Mouse (Mus musculus): ENCODE results near the gene Cygb. TPM values are rescaled to one million over a fixed set of nuclear protein-coding genes. Genes with fewer than 3 reads are reported as not detected.
"Not testable (repeated sequence)": the region's sequence is repeated elsewhere in the genome, so short reads cannot be mapped to it uniquely, and the experiment has no call there.

The Cygb gene
- total and polyA plus RNA-seq, 2 experiments from 2014 or later = 21.1 to 38.8 TPM

DNA sequence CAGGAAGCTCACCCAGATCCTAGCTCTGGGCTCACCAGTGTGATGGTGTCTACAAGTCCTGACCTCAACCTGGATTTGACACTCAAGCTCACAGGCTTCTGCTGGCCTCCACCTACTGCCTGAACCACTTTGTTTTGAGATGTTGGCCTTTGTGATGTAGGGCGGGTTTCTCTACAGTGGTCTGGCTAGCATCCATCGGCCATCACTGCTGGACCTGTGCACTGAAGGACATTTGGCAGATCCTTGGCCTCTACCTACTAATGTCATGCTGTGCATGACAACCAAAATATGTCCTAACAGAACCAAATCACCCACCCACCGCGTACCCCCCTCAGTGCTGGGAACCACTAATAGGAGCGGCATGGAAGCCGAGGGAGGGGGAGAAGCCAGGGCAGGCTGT is 25.0 kb upstream of the Cygb start:
- ATAC-seq (ENCODE audit: insufficient read depth, low read depth) (no peak), DNase-seq (ENCODE audit: low spot score) (no peak)
- H3K27ac ChIP-seq (ENCODE audit: low read depth) = no peak overlapping the region
- H3K4me2 ChIP-seq (ENCODE audit: low read depth, low read length) = no peak overlapping the region
- no peaks in the 10 kb centered on the region for H3K27me3 ChIP-seq (ENCODE audit: control insufficient read depth, insufficient read depth, low read length)
- no peak overlapping the region for H3K4me3 ChIP-seq (ENCODE audit: low read depth, low read length)
- WGBS = 85% methylated on average over 6 of the region's 6 CpGs
- H3K9me3 ChIP-seq (replicated peaks; ENCODE audit: control insufficient read depth, low read length) = no peaks in the 10 kb centered on the region
- H3K36me3 ChIP-seq (replicated peaks; ENCODE audit: control insufficient read depth, insufficient read depth, low read length) = peaks cover 55% of the 10 kb centered on the region
- TF ChIP-seq CTCF (IDR thresholded peaks at IDR 0.05; ENCODE audit: low read depth) = no peak
- H3K9ac ChIP-seq (replicated peaks; ENCODE audit: low read depth, low read length) = no peak overlapping the region
- peaks cover 12% of the 10 kb centered on the region for H3K4me1 ChIP-seq (ENCODE audit: control insufficient read depth, insufficient read depth)

- no peak for ATAC-seq (ENCODE audit: insufficient read depth, low read depth)
- H3K4me1 ChIP-seq (ENCODE audit: control insufficient read depth, insufficient read depth) = peaks cover 18% of the 10 kb centered on the region
- no peak overlapping the region for H3K27ac ChIP-seq (ENCODE audit: low read depth)
- H3K4me3 ChIP-seq (ENCODE audit: low read depth, low read length) = no peak overlapping the region
- H3K9me3 ChIP-seq (replicated peaks; ENCODE audit: control insufficient read depth, low read length) = no peaks in the 10 kb centered on the region
- H3K36me3 ChIP-seq (replicated peaks; ENCODE audit: control insufficient read depth, insufficient read depth, low read length) = peaks cover 66% of the 10 kb centered on the region
- H3K9ac ChIP-seq (replicated peaks; ENCODE audit: low read depth, low read length) = no peak overlapping the region
- 74% methylated on average over 8 of the region's 8 CpGs for WGBS
- no peak overlapping the region for H3K4me2 ChIP-seq (ENCODE audit: low read depth, low read length)
- DNase-seq (ENCODE audit: low spot score) = no peak
- H3K27me3 ChIP-seq (ENCODE audit: control insufficient read depth, insufficient read depth, low read length) = no peaks in the 10 kb centered on the region
- TF ChIP-seq EP300 (IDR thresholded peaks at IDR 0.05; ENCODE audit: low read depth) = no peak
- TF ChIP-seq CTCF (IDR thresholded peaks at IDR 0.05; ENCODE audit: low read depth) = no peak
These were observed 23.8 kb upstream of the Cygb start for GRCm38 (mm10) chr11:116677711-116678441.

GRCm38 (mm10) chr11:116676175-116676976 is 22.3 kb upstream of the Cygb start:
- TF ChIP-seq CTCF (IDR thresholded peaks at IDR 0.05; ENCODE audit: low read depth) = no peak
- H3K27me3 ChIP-seq (ENCODE audit: control insufficient read depth, insufficient read depth, low read length) = no peaks in the 10 kb centered on the region
- ATAC-seq (ENCODE audit: insufficient read depth, low read depth) = no peak
- no peak overlapping the region for H3K27ac ChIP-seq (ENCODE audit: low read depth)
- H3K4me3 ChIP-seq (ENCODE audit: low read depth, low read length) = no peak overlapping the region
- WGBS = 81% methylated on average over 14 of the region's 14 CpGs
- no peak for DNase-seq (ENCODE audit: low spot score)
- H3K4me2 ChIP-seq (ENCODE audit: low read depth, low read length) = no peak overlapping the region
- H3K36me3 ChIP-seq (replicated peaks; ENCODE audit: control insufficient read depth, insufficient read depth, low read length) = peaks cover 61% of the 10 kb centered on the region
- H3K9me3 ChIP-seq (replicated peaks; ENCODE audit: control insufficient read depth, low read length) = no peaks in the 10 kb centered on the region
- no peak overlapping the region for H3K9ac ChIP-seq (replicated peaks; ENCODE audit: low read depth, low read length)
- peaks cover 28% of the 10 kb centered on the region for H3K4me1 ChIP-seq (ENCODE audit: control insufficient read depth, insufficient read depth)

GRCm38 (mm10) chr11:116675429-116675828 is 21.3 kb upstream of the Cygb start:
- peaks cover 28% of the 10 kb centered on the region for H3K4me1 ChIP-seq (ENCODE audit: control insufficient read depth, insufficient read depth)
- not testable (repeated sequence) for H3K9me3 ChIP-seq (replicated peaks; ENCODE audit: control insufficient read depth, low read length); DNase-seq (ENCODE audit: low spot score); H3K4me2 ChIP-seq (ENCODE audit: low read depth, low read length); H3K9ac ChIP-seq (replicated peaks; ENCODE audit: low read depth, low read length); H3K4me3 ChIP-seq (ENCODE audit: low read depth, low read length); H3K27me3 ChIP-seq (ENCODE audit: control insufficient read depth, insufficient read depth, low read length)
- 26% methylated on average over 6 of the region's 6 CpGs for WGBS
- ATAC-seq (ENCODE audit: insufficient read depth, low read depth) = peak; percentile 52
- H3K36me3 ChIP-seq (replicated peaks; ENCODE audit: control insufficient read depth, insufficient read depth, low read length) = peaks cover 61% of the 10 kb centered on the region
- H3K27ac ChIP-seq (ENCODE audit: low read depth) = peak overlapping the region; percentile 80

- no peaks in the 10 kb centered on the region for H3K27me3 ChIP-seq (ENCODE audit: control insufficient read depth, insufficient read depth, low read length)
- no peaks in the 10 kb centered on the region for H3K9me3 ChIP-seq (replicated peaks; ENCODE audit: control insufficient read depth, low read length)
- no peak for TF ChIP-seq CTCF (IDR thresholded peaks at IDR 0.05; ENCODE audit: low read depth)
- no peak for TF ChIP-seq EP300 (IDR thresholded peaks at IDR 0.05; ENCODE audit: low read depth)
- ATAC-seq (ENCODE audit: insufficient read depth, low read depth) (no peak), DNase-seq (ENCODE audit: low spot score) (no peak)
- no peak overlapping the region for H3K4me2 ChIP-seq (ENCODE audit: low read depth, low read length)
- no peak overlapping the region for H3K9ac ChIP-seq (replicated peaks; ENCODE audit: low read depth, low read length)
- H3K4me1 ChIP-seq (ENCODE audit: control insufficient read depth, insufficient read depth) = peaks cover 28% of the 10 kb centered on the region
- H3K36me3 ChIP-seq (replicated peaks; ENCODE audit: control insufficient read depth, insufficient read depth, low read length) = peaks cover 61% of the 10 kb centered on the region
- WGBS = 65% methylated on average over 7 of the region's 7 CpGs
- no peak overlapping the region for H3K4me3 ChIP-seq (ENCODE audit: low read depth, low read length)
- peak overlapping the region; percentile 80 for H3K27ac ChIP-seq (ENCODE audit: low read depth)
These were observed 20.7 kb upstream of the Cygb start for GRCm38 (mm10) chr11:116674616-116675379.

Measured in heart, postnatal 0 days (tissue).